Mouse (Mus musculus): ENCODE results near the gene Dedd2.

DNA sequence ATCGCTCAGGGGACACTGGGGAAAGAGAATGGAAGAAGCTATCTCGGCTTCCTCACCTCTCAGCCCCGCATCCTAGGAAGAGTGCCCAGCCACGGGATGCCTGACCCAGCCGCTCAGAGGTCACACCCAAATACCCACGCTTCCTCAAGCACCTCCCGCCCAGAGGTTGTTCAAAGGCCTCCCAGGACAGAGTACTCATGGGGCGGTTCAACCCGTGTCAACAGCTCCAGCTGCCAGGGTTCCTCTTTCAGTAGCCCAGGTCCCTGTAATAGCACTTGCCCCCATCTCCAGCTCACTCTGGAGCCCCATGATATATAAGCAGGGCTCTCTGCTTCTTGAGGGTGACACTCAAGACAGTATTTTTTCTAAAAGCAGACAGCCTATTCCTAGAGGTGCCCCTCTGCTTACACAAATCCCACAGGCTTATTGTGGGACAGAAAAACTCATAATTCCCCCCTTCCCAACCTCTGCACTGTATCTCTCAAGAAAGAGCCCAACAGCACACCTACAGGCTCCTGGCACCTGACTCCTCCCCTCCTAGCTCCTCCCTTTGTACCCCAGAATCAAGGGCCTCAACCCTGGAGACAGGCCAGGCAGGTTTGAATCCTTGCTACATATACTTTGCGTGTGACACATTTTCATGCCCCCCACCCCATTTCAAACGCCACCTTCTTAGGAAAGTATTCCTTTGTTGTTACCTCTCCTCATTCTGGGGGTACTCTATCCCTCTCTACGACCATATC is 2.6 kb downstream of the Dedd2 start:
- TF ChIP-seq CTCF (IDR thresholded peaks at IDR 0.05; ENCODE audit: borderline replicate concordance, insufficient read depth, low read length) (no peak), POLR2A (IDR thresholded peaks at IDR 0.05; ENCODE audit: low read depth, low read length) (no peak)

Data from embryonic fibroblast, embryonic 13.5 days (primary cell).